Mouse (Mus musculus) cerebellum, postnatal 25 days (tissue): ENCODE results near the gene Dapk3.
A peak's percentile ranks its signal among the peaks of the same experiment; 100 is the strongest.
"Not testable (repeated sequence)": the region's sequence is repeated elsewhere in the genome, so short reads cannot be mapped to it uniquely, and the experiment has no call there.

ENCODE experiments used
- DNase-seq, 2 experiments: peaks; one replicate each; pipeline ENCODE4 v3.0.0; 2021; ENCODE audit warnings: mixed read lengths in 2 of 2

Dapk3 gene

GRCm38 (mm10) chr10:81201807-81202758, 19.3 kb downstream of the Dapk3 start, which contains the start of gene Nmrk2:
Gene Nmrk2 (minus strand): TSS chr10:81202051.
- no peak for DNase-seq

- no peak for DNase-seq
Observed at GRCm38 (mm10) chr10:81202978-81203720, 20.3 kb downstream of the Dapk3 start.

GRCm38 (mm10) chr10:81204137-81204536, 21.3 kb downstream of the Dapk3 start:
- DNase-seq = peak in 1 of 2 experiments; percentile 22

GRCm38 (mm10) chr10:81210154-81210553, 27.3 kb downstream of the Dapk3 start:
- DNase-seq = no peak

- no peak for DNase-seq
Observed at GRCm38 (mm10) chr10:81216260-81216659, 33.5 kb downstream of the Dapk3 start.

- DNase-seq = no peak
Observed at GRCm38 (mm10) chr10:81216810-81217209, 34.0 kb downstream of the Dapk3 start.

GRCm38 (mm10) chr10:81217267-81217666, 34.5 kb downstream of the Dapk3 start:
- peak in 1 of 2 experiments; percentile 62 for DNase-seq

- DNase-seq = peak; percentile 71 to 85
Observed at GRCm38 (mm10) chr10:81217964-81218363, 35.2 kb downstream of the Dapk3 start.

GRCm38 (mm10) chr10:81221402-81222015, 38.7 kb downstream of the Dapk3 start:
- no peak for DNase-seq

GRCm38 (mm10) chr10:81223731-81224130, 40.9 kb downstream of the Dapk3 start:
- not testable (repeated sequence) for DNase-seq

GRCm38 (mm10) chr10:81229735-81230437, 47.1 kb downstream of the Dapk3 start:
- DNase-seq = peak; percentile 56 to 65

- DNase-seq = peak; percentile 87 to 91
Observed at GRCm38 (mm10) chr10:81230438-81231332, 47.9 kb downstream of the Dapk3 start, which contains the start of gene Atcay. Gene Atcay (minus strand): TSS chr10:81230833.

GRCm38 (mm10) chr10:81231436-81231835, 48.6 kb downstream of the Dapk3 start:
- peak in 1 of 2 experiments; percentile 38 for DNase-seq

GRCm38 (mm10) chr10:81232580-81233225, 49.9 kb downstream of the Dapk3 start, which contains the start of gene Zfr2:
Gene Zfr2 (plus strand): TSS chr10:81233155.
- peak; percentile 96 to 99 for DNase-seq

- DNase-seq = no peak
Observed at GRCm38 (mm10) chr10:81233226-81233585, 50.4 kb downstream of the Dapk3 start.

- peak in 1 of 2 experiments; percentile 22 for DNase-seq
Observed at GRCm38 (mm10) chr10:81234206-81234605, 51.4 kb downstream of the Dapk3 start.

- no peak for DNase-seq
Observed at GRCm38 (mm10) chr10:81236471-81237268, 53.9 kb downstream of the Dapk3 start.

GRCm38 (mm10) chr10:81238618-81239017, 55.8 kb downstream of the Dapk3 start:
- DNase-seq = no peak

GRCm38 (mm10) chr10:81240876-81241275, 58.1 kb downstream of the Dapk3 start:
- DNase-seq = peak; percentile 68 to 81

GRCm38 (mm10) chr10:81242021-81242420, 59.2 kb downstream of the Dapk3 start:
- DNase-seq = no peak
